Mouse (Mus musculus): ENCODE measurements at regions not wholly inside any gene's neighbourhood (a gene's known extent, or its start where the extent isn't known, plus 50 kb on each side); places are given as distances from the start of the nearest gene placed in this dataset.

- Histone ChIP-seq H3K27ac (ENCODE audit: insufficient read depth, low read length) (no peak overlapping the region), H3K4me3 (ENCODE audit: extremely low read depth, insufficient read depth, insufficient read length) (no peak overlapping the region), H3K27me3 (ENCODE audit: control insufficient read depth, insufficient read depth, low read length) (no peaks in the 10 kb centered on the region), H3K4me1 (ENCODE audit: control insufficient read depth, insufficient read depth, insufficient read length) (no peaks in the 10 kb centered on the region), H3K36me3 (ENCODE audit: control insufficient read depth, insufficient read depth, low read length) (no peaks in the 10 kb centered on the region)
- 89% methylated on average over 3 of the region's 3 CpGs for WGBS
- TF ChIP-seq POLR2A (IDR thresholded peaks at IDR 0.05; ENCODE audit: low read depth, low read length) (no peak), CTCF (IDR thresholded peaks at IDR 0.05; ENCODE audit: extremely low read depth, insufficient read depth, insufficient read length, insufficient replicate concordance) (no peak)
- DNase-seq (ENCODE audit: low read depth in 1 of 2, low spot score in 2 of 2): no peak
Observed at GRCm38 (mm10) chr1:35361465-35361864, 511.7 kb downstream of the Plekhb2 start.

GRCm38 (mm10) chr1:35362836-35363235 is 513.1 kb downstream of the Plekhb2 start:
- no peak for TF ChIP-seq POLR2A (IDR thresholded peaks at IDR 0.05; ENCODE audit: low read depth, low read length)
- TF ChIP-seq CTCF (IDR thresholded peaks at IDR 0.05; ENCODE audit: extremely low read depth, insufficient read depth, insufficient read length, insufficient replicate concordance): no peak
- no peak overlapping the region for H3K27ac ChIP-seq (ENCODE audit: insufficient read depth, low read length)
- no peaks in the 10 kb centered on the region for H3K27me3 ChIP-seq (ENCODE audit: control insufficient read depth, insufficient read depth, low read length)
- no peaks in the 10 kb centered on the region for H3K36me3 ChIP-seq (ENCODE audit: control insufficient read depth, insufficient read depth, low read length)
- WGBS: 70% methylated on average over 3 of the region's 3 CpGs
- H3K4me3 ChIP-seq (ENCODE audit: extremely low read depth, insufficient read depth, insufficient read length): no peak overlapping the region
- DNase-seq (ENCODE audit: low read depth in 1 of 2, low spot score in 2 of 2): no peak
- H3K4me1 ChIP-seq (ENCODE audit: control insufficient read depth, insufficient read depth, insufficient read length): no peaks in the 10 kb centered on the region

GRCm38 (mm10) chr1:35366559-35366958 is 516.8 kb downstream of the Plekhb2 start:
- Histone ChIP-seq H3K4me3 (ENCODE audit: extremely low read depth, insufficient read depth, insufficient read length) (no peak overlapping the region), H3K4me1 (ENCODE audit: control insufficient read depth, insufficient read depth, insufficient read length) (no peaks in the 10 kb centered on the region), H3K36me3 (ENCODE audit: control insufficient read depth, insufficient read depth, low read length) (no peaks in the 10 kb centered on the region), H3K27ac (ENCODE audit: insufficient read depth, low read length) (no peak overlapping the region), H3K27me3 (ENCODE audit: control insufficient read depth, insufficient read depth, low read length) (no peaks in the 10 kb centered on the region)
- TF ChIP-seq POLR2A (IDR thresholded peaks at IDR 0.05; ENCODE audit: low read depth, low read length): no peak
- no peak for TF ChIP-seq CTCF (IDR thresholded peaks at IDR 0.05; ENCODE audit: extremely low read depth, insufficient read depth, insufficient read length, insufficient replicate concordance)
- 85% methylated on average over 2 of the region's 2 CpGs for WGBS
- no peak for DNase-seq (ENCODE audit: low read depth in 1 of 2, low spot score in 2 of 2)

- H3K27ac ChIP-seq (ENCODE audit: insufficient read depth, low read length): no peak overlapping the region
- no peaks in the 10 kb centered on the region for H3K27me3 ChIP-seq (ENCODE audit: control insufficient read depth, insufficient read depth, low read length)
- H3K4me3 ChIP-seq (ENCODE audit: extremely low read depth, insufficient read depth, insufficient read length): no peak overlapping the region
- no peak for DNase-seq (ENCODE audit: low read depth in 1 of 2, low spot score in 2 of 2)
- H3K36me3 ChIP-seq (ENCODE audit: control insufficient read depth, insufficient read depth, low read length): no peaks in the 10 kb centered on the region
- 89% methylated on average over 4 of the region's 4 CpGs for WGBS
- H3K4me1 ChIP-seq (ENCODE audit: control insufficient read depth, insufficient read depth, insufficient read length): no peaks in the 10 kb centered on the region
- no peak for TF ChIP-seq POLR2A (IDR thresholded peaks at IDR 0.05; ENCODE audit: low read depth, low read length)
- TF ChIP-seq CTCF (IDR thresholded peaks at IDR 0.05; ENCODE audit: extremely low read depth, insufficient read depth, insufficient read length, insufficient replicate concordance): no peak
Observed at GRCm38 (mm10) chr1:35372751-35373150, 523.0 kb downstream of the Plekhb2 start.

GRCm38 (mm10) chr1:35380633-35381385 is 531.0 kb downstream of the Plekhb2 start:
- DNase-seq (ENCODE audit: low read depth in 1 of 2, low spot score in 2 of 2): no peak
- TF ChIP-seq POLR2A (IDR thresholded peaks at IDR 0.05; ENCODE audit: low read depth, low read length) (no peak), CTCF (IDR thresholded peaks at IDR 0.05; ENCODE audit: extremely low read depth, insufficient read depth, insufficient read length, insufficient replicate concordance) (no peak)
- H3K4me1 ChIP-seq (ENCODE audit: control insufficient read depth, insufficient read depth, insufficient read length): no peaks in the 10 kb centered on the region
- no peak overlapping the region for H3K4me3 ChIP-seq (ENCODE audit: extremely low read depth, insufficient read depth, insufficient read length)
- no peaks in the 10 kb centered on the region for H3K27me3 ChIP-seq (ENCODE audit: control insufficient read depth, insufficient read depth, low read length)
- H3K27ac ChIP-seq (ENCODE audit: insufficient read depth, low read length): no peak overlapping the region
- WGBS: 81% methylated on average over 11 of the region's 11 CpGs
- no peaks in the 10 kb centered on the region for H3K36me3 ChIP-seq (ENCODE audit: control insufficient read depth, insufficient read depth, low read length)

- TF ChIP-seq POLR2A (IDR thresholded peaks at IDR 0.05; ENCODE audit: low read depth, low read length): no peak
- TF ChIP-seq CTCF (IDR thresholded peaks at IDR 0.05; ENCODE audit: extremely low read depth, insufficient read depth, insufficient read length, insufficient replicate concordance): peak; percentile 65; the same call in 1 of the 2 replicates
- WGBS: 47% methylated on average over 9 of the region's 9 CpGs
- Histone ChIP-seq H3K27ac (ENCODE audit: insufficient read depth, low read length) (no peak overlapping the region), H3K4me1 (ENCODE audit: control insufficient read depth, insufficient read depth, insufficient read length) (no peaks in the 10 kb centered on the region), H3K27me3 (ENCODE audit: control insufficient read depth, insufficient read depth, low read length) (no peaks in the 10 kb centered on the region), H3K4me3 (ENCODE audit: extremely low read depth, insufficient read depth, insufficient read length) (no peak overlapping the region), H3K36me3 (ENCODE audit: control insufficient read depth, insufficient read depth, low read length) (no peaks in the 10 kb centered on the region)
- DNase-seq (ENCODE audit: low read depth in 1 of 2, low spot score in 2 of 2): peak; percentile 4 to 54
Observed at GRCm38 (mm10) chr1:35385430-35385829, 535.7 kb downstream of the Plekhb2 start.

- Histone ChIP-seq H3K4me1 (ENCODE audit: control insufficient read depth, insufficient read depth, insufficient read length) (no peaks in the 10 kb centered on the region), H3K27ac (ENCODE audit: insufficient read depth, low read length) (no peak overlapping the region), H3K36me3 (ENCODE audit: control insufficient read depth, insufficient read depth, low read length) (no peaks in the 10 kb centered on the region), H3K27me3 (ENCODE audit: control insufficient read depth, insufficient read depth, low read length) (no peaks in the 10 kb centered on the region), H3K4me3 (ENCODE audit: extremely low read depth, insufficient read depth, insufficient read length) (no peak overlapping the region)
- DNase-seq (ENCODE audit: low read depth in 1 of 2, low spot score in 2 of 2): peak in 1 of 2 experiments; percentile 18
- TF ChIP-seq CTCF (IDR thresholded peaks at IDR 0.05; ENCODE audit: extremely low read depth, insufficient read depth, insufficient read length, insufficient replicate concordance) (peak; percentile 28; the same call in 1 of the 2 replicates), POLR2A (IDR thresholded peaks at IDR 0.05; ENCODE audit: low read depth, low read length) (no peak)
- WGBS: 35% methylated on average over 6 of the region's 6 CpGs
Observed at GRCm38 (mm10) chr1:35388181-35388580, 538.4 kb downstream of the Plekhb2 start.
